Mouse (Mus musculus): ENCODE data around the gene Nptxr.

The Nptxr gene

DNA sequence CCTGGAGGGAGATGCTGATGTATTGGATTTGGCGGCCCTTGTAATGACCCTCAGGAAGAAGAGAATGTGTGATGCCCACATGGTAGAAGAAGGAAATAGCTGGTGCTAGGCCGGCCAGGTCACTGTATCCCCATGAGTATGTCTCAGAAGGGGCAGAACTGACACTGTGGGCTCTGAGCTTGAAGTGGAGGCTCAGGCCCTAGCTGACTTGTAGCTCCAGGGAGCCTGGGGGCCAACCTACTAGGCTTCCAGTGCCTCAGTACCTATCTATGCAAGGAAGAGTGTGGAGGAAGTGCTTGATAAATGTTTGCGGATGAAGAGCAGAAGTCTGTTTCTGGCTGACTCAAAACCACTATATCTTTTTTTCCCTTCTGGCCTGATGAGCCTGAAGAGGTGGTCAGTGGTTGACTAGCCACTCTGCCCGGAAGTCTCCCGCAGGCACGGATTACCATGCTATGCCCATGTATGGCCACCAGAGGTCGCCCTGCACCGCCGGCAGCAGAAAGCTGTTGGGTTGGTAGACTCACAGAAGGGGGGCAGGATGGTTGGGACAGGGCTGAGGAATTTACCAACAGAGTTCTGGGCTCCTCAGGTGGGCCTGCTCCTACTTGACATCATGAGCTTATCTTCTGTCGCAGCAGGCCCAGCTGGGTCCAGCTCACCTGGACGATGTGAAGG lies 51.7 kb downstream of the Nptxr start:
- peak; percentile 82 for DNase-seq (ENCODE audit: low read depth)

- DNase-seq (ENCODE audit: low read depth): peak; percentile 55
These were observed 52.8 kb downstream of the Nptxr start for GRCm38 (mm10) chr15:79751772-79752171.

- DNase-seq (ENCODE audit: low read depth): no peak
These were observed 54.3 kb downstream of the Nptxr start for GRCm38 (mm10) chr15:79750266-79750665.

GRCm38 (mm10) chr15:79749162-79749561 lies 55.4 kb downstream of the Nptxr start:
- peak; percentile 10 for DNase-seq (ENCODE audit: low read depth)

- peak; percentile 44 for DNase-seq (ENCODE audit: low read depth)
These were observed 56.6 kb downstream of the Nptxr start for GRCm38 (mm10) chr15:79747998-79748397.

GRCm38 (mm10) chr15:79745883-79746282 lies 58.7 kb downstream of the Nptxr start:
- DNase-seq (ENCODE audit: low read depth): no peak

DNA sequence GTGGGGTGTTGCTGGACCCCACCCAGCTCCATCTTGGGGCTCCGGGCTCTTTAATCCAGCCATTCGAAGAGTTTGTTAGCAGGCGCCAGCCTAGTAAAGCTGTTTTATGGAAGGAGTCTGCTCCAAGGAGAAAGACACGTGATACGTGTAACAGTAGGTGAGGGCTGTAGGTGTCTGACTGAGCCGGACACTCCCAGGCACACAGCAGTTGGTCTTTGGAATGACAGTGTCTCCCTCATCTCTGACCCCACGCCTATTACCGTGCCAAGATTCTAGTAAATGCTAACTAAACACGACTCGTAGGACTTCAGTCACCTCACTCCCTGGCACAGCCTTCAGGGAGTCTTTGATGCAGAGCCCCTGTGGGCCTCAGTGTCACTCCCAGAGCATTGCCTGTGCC lies 59.3 kb downstream of the Nptxr start:
- no peak for DNase-seq (ENCODE audit: low read depth)

GRCm38 (mm10) chr15:79744742-79745141 lies 59.8 kb downstream of the Nptxr start:
- no peak for DNase-seq (ENCODE audit: low read depth)

- no peak for DNase-seq (ENCODE audit: low read depth)
These were observed 60.6 kb downstream of the Nptxr start for GRCm38 (mm10) chr15:79744001-79744400.

GRCm38 (mm10) chr15:79742706-79743023 lies 61.9 kb downstream of the Nptxr start:
- DNase-seq (ENCODE audit: low read depth): no peak

DNA sequence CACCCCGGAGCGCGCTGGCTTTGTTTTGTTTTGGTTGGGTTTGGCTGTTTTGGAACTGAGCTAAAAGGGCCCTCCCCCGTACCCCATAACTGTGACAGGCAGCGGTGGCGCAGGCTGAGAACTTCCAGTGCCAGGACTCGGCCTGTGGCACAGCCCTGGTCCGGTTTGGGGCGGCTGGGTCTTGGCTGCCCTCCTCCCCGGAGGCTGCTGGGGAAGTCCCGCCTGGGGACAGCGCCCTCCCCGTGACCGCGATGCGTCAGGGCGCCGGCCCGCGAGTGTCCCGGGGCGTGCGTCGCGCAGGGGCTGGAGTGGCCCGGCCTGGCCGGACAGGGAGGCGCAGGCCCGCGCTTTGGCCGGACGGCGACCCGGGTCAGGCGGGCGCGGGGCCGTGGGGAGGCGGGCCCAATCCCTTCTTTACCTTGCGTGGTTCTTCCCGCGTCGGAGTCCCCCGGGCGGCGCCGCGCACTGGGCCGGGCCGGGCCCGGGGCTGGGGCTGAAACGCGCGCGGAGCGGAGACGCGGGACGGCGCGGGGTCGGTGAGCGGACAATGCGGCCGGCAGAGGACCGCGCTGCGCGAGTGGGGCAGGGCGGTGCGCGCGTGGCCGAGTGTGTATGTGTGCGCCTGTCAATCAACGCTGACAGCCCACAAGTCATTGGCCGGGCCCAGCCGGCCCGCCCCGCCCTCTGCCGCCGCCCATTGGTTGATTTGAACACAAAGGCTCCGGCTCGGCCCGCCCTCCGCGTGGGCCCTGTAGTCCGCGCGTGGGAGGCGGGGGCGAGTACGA lies 62.5 kb downstream of the Nptxr start, which contains the start of gene Sun2:
TSS of gene Sun2 (minus strand) at position 616 of the 785 bp plus-strand sequence.
- peak; percentile 93 for DNase-seq (ENCODE audit: low read depth)

- peak; percentile 81 for DNase-seq (ENCODE audit: low read depth)
These were observed 63.2 kb downstream of the Nptxr start for GRCm38 (mm10) chr15:79741173-79741858.

DNA sequence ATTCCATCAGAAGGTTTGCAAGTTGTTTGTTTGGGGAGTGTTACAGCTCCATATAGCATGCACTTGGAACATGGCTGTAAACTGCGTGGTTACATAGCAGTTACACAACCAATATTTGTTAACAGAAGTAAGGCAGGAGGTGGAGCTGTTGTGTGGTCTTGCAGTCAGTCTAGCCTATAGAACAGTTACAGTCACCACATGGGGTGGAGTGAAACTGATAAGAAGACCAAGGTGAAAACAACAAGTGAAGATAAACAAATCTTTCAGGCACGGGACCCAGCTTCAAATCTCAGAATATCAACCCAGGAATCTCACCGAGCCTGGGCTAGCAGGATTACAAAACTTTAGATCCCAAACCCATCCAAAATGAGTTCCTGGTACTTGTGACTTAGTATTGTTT lies 63.8 kb downstream of the Nptxr start:
- peak; percentile 56 for DNase-seq (ENCODE audit: low read depth)
